Mouse (Mus musculus) cerebellum, postnatal 4 days (tissue): ENCODE measurements at regions not wholly inside any gene's neighbourhood (a gene's known extent, or its start where the extent isn't known, plus 50 kb on each side); places are given as distances from the start of the nearest gene placed in this dataset.
"Not testable (repeated sequence)": the region's sequence is repeated elsewhere in the genome, so short reads cannot be mapped to it uniquely, and the experiment has no call there.

Source experiments
- DNase-seq, 2 experiments: peaks; one replicate each; pipeline ENCODE4 v3.0.0; 2022; ENCODE audit warnings: low spot score in 2 of 2, mixed read lengths in 1 of 2

DNA sequence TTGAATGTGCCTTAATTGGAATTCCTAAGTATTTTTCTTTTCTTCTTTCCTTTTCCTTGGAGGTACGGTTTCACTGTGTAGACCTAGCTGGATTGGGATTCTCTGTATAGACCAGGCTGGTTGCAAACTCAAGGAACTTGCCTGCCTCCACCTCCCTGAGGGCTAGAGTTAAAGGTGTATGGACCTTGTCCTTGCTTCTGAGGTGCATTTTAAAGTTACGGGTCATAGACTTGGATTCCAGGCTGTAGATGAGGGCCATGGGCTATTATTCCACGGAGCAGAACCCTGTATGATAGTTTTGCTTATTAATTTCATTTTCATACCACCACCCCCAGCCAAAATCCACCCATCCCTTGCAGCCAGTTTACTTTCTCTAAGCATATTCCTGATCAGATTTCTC lies 50.7 kb upstream of the Wdr26 start:
- no peak for DNase-seq

DNA sequence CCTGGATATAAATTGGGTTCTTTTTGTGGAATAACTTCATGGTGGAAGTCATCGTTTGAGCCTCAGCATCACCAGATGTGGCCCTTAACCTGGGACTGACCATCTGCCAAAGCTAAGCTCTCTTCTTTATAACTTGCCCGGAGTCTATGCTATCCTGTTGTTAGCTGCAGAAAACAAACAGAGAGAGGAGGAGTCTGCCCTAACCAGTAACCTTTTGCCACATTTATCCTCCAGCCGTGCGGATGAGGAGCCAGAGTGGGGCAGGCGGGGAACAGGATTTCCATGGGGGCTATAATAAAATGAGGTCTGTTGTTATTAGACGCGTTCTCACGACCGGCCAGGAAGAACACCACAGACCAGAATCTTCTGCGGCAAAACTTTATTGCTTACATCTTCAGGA lies 51.4 kb upstream of the Wdr26 start:
- no peak for DNase-seq

DNA sequence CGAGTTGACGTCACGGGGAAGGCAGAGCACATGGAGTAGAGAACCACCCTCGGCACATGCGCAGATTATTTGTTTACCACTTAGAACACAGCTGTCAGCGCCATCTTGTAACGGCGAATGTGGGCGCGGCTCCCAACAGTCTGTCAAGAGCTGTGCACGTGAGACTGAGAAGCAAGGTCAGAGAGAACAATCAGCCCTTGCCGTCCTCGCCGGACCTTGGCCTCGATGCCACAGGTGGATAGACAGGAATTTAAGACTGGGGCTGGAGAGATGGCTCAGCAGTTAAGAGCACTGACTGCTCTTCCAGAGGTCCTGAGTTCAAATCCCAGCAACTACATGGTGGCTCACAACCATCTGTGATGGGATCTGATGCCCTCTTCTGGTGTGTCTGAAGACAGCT lies 58.7 kb upstream of the Wdr26 start:
- DNase-seq, result not testable (repeated sequence)

DNA sequence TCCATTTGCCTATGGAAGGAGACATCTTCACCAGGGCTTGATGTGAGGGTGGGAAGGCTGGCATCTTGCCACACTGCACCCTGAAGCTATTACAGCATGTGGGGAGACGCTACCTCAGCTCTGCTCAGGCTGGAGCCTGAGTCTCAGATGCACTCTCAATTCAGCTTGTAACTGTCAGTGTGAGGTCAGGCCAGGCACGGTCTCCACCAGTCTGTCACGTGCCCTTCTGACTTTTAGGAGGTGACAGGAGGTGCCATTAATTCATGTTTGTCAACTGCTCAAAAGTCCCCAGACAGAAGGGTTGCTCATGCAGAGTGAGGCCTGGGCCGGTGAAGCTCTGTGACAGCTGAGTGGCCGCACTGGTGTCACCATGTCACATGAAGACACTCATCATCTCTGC lies 59.4 kb upstream of the Wdr26 start:
- DNase-seq, result no peak

DNA sequence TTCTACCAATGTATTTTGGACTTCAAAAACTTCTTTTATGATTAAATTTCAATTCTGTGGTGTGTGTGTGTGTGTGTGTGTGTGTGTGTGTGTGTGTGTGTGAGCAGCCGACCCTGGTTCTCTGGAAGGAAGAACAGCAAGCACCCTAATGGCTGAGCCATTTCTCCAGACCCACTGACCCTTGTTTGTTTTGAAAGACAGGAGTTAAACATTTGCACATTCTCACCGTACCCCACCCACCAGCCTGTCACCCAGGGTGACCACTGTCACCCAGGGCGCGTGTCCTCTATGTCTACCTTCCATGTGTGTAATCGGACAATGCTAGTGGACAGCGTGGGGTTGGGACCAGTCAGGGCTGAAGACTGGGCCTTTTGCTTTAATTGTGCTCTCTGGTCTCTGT lies 60.0 kb upstream of the Wdr26 start:
- DNase-seq, result no peak

DNA sequence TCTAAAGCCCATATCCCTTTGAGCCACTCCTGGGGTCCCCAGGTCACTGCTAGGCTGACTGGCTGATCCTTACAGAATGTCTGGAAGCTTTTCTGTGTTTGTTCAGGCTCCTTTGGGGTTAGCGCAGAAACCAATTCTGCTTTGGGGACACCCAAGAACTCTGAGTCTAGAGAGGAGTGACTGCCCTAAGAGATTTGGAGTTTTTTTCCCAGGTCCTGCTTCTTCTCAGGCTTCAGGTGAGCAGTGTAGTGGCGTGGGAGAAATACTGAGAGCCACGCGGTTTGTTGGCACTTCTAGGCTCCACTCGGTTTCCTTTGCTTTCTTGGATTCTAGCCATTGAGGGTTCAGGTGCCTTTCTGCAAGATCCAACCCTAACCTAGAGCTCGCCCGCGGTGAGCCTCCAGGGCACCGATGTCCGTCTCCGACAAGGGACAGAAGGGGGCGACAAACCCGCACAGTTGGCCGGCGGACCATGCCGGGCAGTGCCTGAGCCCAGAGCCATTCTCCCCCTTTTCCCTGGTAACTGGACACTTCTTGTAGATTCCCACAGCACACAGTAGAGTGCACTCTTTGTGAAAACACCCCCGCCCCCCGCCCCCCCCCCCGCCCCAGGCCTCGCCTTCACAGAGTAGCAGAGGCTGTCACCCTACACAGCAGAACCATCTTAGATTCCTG lies 61.0 kb upstream of the Wdr26 start:
- peak; percentile 79 to 92 for DNase-seq

DNA sequence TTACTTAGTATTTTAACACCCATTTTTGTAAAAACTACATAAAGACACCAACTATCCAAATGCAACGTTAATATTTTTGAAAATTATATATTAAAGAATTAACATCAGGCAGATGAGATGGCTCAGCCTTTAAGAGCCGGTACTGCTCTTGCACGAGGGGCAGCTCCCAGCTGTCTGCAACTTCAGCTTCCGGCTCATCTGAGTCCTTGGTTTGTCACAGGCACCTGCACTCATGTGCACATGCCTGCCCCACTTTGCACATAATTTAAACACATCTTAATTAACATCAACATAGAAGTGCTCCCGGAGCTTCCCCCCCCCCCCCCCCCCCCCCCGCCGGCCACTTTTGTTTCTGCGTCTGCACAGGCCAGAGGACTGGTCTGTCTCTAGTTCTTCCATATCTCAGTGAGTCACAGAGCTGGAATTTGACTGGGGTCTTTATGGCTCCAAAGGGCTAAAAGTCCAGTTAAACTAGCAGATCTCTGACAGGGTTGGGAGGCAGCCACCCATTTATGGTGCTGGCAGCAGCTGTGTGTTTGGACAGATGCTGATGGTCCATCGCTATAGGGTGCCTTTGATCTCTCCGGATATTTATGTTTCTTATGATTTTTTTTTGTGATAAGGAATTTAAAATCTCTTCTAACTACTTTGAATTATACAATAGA lies 61.9 kb upstream of the Wdr26 start:
- DNase-seq, result no peak

DNA sequence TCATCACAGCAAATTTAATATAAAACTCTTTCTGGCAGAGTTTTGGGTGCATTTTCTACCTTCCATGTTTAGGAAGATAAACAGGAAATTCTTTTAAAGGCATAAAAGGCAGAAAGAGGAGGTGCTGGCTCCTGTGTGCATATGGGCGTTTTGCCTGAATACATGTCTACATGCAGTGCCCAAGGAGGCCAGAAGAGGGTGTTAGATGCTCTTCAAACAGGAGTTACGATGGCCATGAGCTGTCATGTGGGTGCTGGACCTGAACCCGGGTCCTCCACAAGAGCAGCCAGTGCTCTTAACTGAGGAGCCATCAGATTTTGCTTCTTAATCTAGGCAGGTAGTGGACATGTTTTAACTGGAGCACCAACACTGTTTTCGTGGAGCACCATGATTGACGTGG lies 69.0 kb upstream of the Wdr26 start:
- peak in 1 of 2 experiments; percentile 4 for DNase-seq

DNA sequence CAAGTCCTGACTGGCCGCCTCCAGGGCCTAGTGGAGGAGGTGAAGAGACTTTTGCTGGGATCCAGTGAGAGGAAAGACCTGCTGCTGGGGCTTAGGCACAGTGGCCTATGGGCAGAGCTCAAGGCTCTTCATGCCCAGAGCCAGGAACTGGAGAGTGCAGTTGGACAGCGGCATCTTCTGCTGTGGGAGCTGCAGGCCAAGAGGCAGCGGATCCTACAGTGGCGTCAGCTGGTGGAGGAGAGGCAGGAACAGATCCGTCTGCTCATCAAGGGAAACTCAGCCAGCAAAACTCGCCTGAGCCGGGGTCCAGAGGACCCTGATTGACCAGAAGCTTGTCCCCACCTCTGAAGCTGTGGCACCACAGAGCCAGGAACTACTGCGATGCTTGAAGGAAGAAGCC lies 69.4 kb upstream of the Cnih3 start:
- DNase-seq, result peak in 1 of 2 experiments; percentile 17

DNA sequence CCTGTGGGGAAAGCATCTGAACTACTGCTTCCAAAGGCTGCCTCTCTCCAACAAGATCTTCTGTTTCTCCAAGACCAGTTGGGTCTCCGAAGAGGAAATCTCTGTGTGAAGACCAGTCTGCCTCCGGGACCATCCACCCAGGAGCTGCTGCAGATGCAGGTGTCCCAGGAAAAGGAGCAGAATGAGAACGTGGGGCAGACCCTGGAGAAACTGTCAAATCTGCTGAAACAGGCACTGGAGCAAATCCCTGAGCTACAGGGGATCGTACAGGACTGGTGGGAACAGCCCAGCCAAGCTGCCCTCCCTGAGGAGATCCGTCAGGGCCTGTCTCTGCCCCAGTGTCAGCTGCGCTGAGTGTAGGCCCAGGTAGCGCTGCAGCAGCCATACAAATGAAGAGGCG lies 68.9 kb upstream of the Cnih3 start:
- peak in 1 of 2 experiments; percentile 7 for DNase-seq

DNA sequence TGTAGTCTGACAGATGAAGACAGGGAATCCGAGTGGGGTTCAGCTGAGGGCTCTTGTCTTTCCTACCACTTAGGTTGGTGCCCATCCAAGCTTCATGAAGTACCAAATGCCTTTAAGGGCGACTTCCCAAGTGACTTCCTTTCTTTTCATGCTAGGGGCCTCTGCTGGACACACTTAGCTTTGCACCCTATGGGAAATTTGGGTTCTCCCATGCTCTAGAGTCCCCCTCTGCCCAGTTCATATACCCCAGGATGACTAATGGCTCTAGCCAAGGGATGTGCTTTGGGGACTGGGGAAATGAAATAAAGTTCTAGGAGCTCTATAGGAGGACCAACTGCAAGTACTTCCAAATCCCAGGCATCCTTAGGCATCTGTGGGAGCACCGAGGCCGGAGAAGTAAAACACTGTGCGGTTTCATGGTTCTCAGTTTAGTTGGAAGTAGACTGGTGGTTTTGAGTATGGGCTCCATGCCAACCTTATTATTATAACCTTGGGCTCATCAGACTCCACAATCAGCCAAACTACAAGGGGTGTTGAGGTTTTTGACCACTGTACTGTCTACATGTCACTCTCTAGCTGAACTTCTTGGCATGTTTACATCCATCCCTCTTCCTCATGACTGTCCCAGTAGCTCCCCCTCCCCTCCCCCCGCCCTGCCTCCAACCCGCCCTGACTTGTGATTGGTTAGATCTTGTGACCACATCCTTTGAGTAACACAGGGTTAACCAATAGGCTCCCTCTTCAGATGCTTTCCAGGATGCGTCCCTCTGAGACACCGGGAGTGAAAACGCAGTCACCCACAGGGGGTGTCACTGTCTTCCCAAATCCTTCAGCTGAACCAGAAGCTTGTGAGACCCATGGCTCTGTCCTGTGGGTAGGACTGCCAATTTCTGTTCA lies 67.9 kb upstream of the Cnih3 start:
- peak in 1 of 2 experiments; percentile 7 for DNase-seq

DNA sequence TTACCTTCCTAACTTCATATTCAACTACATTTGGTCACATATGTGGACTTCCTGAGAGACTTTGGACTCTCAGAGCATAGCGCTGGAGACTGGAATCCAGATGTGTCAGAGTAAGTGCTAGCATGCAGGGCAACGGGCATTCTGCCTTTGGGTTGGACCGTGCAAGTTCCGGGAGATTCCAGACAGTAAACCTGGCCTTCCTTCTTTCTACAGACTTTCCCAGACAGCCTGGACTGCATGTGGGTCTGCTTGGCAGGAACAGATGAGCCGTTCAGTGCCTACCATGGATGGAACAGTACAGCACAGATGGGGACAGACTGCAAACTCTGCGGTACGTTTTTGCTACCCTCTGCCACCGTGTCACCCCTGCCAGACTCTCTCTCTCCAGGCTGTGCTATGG lies 66.8 kb upstream of the Cnih3 start:
- DNase-seq, result no peak

DNA sequence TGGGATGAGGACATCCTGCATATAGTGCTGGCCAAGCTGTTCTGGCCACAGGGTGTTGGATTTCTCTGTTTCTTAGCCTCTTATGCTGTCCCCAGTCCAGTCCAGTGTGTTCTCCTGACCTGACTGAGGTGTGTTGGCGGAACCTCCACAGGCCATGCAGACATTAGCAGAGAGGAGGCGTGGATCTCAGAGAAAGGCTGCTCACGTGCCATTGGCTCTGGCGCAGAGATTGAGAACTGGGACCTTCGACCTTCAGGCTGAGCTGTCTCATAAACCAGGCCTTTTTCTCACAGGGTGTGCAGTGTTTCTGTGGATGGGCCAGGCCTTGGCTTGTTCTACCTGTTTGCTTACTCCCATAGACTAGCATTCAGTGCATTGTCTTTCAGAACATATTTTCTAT lies 66.3 kb upstream of the Cnih3 start:
- no peak for DNase-seq

DNA sequence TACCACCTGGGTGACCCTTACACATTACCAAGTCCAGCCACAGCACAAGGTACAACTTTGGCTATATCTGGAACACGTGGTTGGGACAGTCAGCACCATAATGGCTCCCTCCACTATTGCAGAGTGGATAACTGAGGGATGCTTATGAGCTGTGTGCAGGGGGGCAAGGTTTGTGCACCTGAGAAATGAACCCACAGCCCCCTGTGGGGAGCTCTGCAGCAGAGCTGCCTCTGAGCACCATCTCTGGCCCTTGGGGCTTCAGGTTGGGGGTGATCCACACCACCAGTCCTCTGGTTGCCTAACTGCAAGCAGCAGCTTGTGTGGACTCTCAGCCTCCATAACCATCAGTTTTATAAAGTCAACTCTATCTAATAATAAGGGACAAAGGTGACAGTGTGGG lies 65.3 kb upstream of the Cnih3 start:
- DNase-seq, result no peak

DNA sequence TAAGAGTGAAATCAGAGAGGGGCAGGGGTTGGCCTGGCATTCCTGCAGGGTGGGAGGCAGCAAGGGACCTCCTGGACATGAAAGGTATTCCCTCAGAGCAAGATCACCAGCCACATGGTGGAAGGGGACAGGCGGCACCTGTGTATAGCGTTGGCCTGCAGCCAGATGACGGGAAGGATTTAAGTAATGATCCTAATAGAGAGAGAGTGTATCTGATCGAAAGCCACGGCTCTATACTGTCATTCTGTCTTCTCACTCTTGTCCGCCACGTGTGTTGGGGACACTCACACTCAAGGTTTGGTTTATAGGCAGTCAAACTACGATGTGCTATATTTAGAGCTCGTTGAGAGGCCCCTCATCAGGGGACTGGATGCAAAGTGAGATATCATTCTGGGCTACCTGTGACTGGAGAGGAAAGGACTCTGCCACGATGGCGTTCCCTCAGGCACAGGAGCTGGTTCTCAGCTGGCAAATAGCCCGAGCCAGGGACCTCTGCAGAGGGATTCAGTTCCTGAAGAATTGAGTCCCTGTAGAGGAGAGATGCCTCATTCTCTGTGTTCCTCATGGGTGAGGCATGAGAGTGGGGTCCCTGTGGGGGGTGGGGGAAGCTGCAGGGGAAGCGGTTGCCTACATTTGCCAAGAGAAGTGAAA lies 62.9 kb upstream of the Cnih3 start:
- no peak for DNase-seq

DNA sequence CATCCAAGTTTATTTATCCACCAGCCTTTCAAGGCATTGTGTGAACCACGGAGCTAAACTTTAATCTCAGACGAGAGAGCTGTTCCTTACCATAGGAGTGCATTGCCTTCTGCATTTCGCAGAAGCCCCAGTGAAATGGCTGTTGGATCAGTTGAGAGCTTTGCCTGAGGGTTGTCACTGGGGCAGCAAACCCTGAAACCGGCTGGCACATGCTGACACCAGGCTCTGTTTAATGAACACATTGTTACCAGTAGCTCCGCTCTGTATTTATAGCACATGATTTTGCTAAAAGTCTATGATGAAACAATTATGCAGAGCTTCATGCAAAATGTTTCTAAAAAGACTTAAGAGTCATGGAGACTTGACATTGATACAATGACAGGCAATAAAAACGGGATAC lies 61.2 kb upstream of the Cnih3 start:
- DNase-seq, result no peak

DNA sequence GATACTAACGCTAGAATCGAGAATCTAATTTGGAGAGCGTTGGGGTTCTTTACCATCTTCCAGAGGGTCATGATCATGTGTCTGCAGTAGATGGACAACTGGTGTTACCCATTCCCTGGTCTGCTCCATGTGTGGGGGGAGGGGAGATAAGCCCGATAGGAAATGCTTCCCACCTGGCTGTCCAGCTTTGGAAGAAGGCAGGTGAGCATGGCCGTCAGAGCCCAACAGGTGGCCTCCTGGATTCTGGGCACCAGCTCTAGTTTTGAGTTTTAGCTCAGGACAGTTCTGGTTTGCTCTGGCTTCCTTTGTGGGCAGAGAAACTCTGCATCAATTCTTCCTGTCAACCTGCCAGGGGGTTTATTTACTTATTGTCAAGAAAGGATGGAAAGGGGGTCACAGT lies 60.5 kb upstream of the Cnih3 start:
- DNase-seq, result no peak

DNA sequence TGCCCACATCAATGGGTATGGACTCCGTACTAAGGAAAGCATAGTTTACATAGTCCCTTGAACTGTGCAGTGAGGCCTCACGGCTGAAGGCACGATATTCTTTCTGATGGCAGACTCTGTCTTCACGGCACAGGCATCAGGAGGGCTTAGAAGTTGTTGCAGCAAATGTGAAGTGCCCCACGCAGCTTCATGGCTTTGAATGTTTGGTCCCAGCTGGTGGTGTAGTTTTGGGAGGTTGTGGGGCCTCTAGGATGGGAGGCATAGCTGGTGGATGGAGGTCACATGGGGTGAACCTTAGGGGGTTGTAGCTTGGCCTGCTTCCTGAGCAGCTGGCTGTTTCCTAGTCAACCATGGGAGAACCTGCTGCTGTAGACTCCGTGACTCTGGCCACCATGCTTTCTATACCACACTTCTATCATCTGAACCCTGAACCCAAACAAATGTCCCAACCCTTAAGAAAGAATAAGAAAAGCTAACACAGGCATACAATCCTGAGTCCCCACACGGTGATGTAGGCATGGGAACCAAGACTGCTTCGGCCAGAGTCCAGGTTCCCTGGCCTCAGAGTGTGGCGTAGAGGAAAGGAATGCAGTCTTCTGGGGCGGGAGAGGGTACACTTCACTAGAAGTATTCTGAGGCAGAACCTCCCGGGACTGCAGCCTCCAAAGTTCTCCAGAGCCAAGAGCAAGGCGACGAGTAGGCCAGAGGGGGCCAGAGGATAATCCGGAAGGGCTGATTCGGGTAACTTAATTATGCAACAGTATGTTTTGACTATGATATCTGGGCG lies 59.2 kb upstream of the Cnih3 start:
- DNase-seq, result no peak

DNA sequence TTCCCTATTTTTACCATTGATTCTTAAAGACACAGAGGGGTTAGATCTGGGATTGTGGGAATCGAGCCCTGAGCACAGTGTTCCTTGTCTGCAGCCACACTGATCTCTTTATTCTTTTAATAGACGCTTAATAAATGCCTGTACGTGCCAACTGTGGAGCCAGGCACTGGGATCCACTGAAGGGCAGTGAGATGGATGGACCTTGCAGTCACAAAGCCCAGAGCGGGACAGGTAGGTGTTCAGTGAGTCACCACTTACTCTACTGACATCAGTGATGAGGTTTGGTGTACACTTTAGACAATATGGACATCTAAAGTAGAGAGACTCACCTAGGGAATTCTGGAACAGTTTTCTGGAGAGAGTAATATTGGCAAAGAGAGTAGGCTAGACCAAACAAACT lies 56.8 kb upstream of the Cnih3 start:
- DNase-seq, result no peak

DNA sequence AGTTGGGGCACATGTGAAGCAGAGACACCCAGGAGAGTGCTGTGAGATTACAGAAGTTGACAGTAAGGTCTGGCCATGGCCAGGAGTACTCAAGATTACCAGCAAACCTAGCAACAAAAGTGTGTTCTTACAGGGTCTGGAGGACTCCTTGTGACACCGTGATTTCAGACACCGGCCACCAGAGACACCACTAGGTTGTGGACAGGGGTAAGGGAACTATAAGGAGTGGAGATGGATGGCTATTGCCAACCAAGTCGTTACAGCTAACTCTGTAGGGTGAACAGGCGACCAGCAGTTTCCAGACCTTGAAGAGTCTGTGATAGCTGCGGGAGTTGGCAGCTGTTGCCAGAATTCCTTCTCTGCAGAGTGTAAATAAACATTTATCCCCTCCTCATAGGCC lies 54.4 kb upstream of the Cnih3 start:
- DNase-seq, result no peak

DNA sequence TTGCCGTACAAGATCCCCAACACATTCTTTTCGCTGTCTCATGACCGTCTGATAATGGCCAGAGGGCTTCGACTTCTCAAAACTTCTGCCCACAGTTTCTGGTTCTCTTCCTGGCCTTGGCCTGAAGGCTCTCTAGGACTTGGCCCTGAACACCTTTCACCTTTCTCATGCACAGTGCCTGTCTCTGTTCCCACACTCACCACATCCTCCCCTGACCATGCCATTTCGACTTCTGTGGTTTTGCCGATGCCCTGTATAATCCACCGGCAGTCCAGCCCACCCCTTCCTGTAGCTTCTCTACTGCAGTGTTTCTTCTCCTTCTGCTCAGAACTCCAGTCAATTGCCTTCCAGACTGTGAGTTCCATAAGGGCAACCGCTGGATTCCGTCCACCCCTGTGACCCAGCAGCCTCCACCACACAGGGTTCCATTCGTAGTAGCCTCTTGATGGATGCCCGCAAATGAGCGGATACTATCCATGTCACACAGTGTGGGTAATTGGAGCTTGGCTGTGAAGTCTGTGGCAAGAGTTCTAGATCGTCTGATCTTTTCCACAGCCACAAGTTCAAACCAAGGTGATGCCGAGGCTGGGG lies 53.3 kb upstream of the Cnih3 start:
- DNase-seq, result no peak
